In genomic region chr17:56308088-56308487, GRCm38 (mm10) we compare ENCODE assay signal across 14 mouse cellular contexts. TPM values are rescaled to one million over a fixed set of nuclear protein-coding genes. Genes with fewer than 3 reads are reported as not detected.
DNase-seq lines count a peak whose midpoint lies in the region; ATAC-seq and TF ChIP-seq lines count a peak whose summit lies in the region.
"Had no signal": no experiment of that assay in that cellular context is flagged by ENCODE, and none has a peak within 500 bp of the region (broad histone marks: within the 10 kb centered on the region; RNA-seq: fewer than 3 reads in every experiment).

No protein-coding gene starts in this region.

- H3K4me1 ChIP-seq in hindbrain, embryonic 10.5 days (replicated peaks) = peaks cover 51% of the 10 kb centered on the region
- H3K4me1 ChIP-seq in hindbrain, postnatal 0 days (ENCODE audit: insufficient read depth, low read length) = no peaks in the 10 kb centered on the region; the same call in 1 of the 2 replicates
- peaks cover 48% of the 10 kb centered on the region for H3K4me1 ChIP-seq in embryonic facial prominence, embryonic 10.5 days
- H3K4me1 ChIP-seq in kidney, embryonic 15.5 days = peaks cover 53% of the 10 kb centered on the region

- H3K9ac ChIP-seq in hindbrain, postnatal 0 days (replicated peaks; ENCODE audit: low read length) = no peak overlapping the region
- H3K9ac ChIP-seq in kidney, embryonic 15.5 days = no peak overlapping the region; the same call in 1 of the 2 replicates

- H3K4me3 ChIP-seq in hindbrain, embryonic 10.5 days = peak overlapping the region; percentile 11; the same call in 1 of the 2 replicates
- H3K4me3 ChIP-seq in hindbrain, postnatal 0 days (ENCODE audit: low read length) = no peak overlapping the region
- H3K4me3 ChIP-seq in embryonic facial prominence, embryonic 10.5 days = peak overlapping the region; percentile 32; the same call in 1 of the 2 replicates
- peak overlapping the region; percentile 88; the same call in 1 of the 2 replicates for H3K4me3 ChIP-seq in kidney, embryonic 15.5 days (replicated peaks)
- H3K4me3 ChIP-seq: left cerebral cortex, adult 2 months; megakaryocyte, embryonic 14.5 days had no signal

- H3K36me3 ChIP-seq in hindbrain, embryonic 10.5 days = peaks cover 84% of the 10 kb centered on the region
- no peaks in the 10 kb centered on the region for H3K36me3 ChIP-seq in hindbrain, postnatal 0 days (ENCODE audit: insufficient read depth, low read length)
- H3K36me3 ChIP-seq in embryonic facial prominence, embryonic 10.5 days (replicated peaks) = peaks cover 84% of the 10 kb centered on the region
- peaks cover 77% of the 10 kb centered on the region for H3K36me3 ChIP-seq in kidney, embryonic 15.5 days

- DNase-seq in hindbrain, embryonic 10.5 days (ENCODE audit: low spot score) = no peak
- no peak for DNase-seq in hindbrain, postnatal 0 days (ENCODE audit: low spot score)
- peak; percentile 66 for DNase-seq in embryonic facial prominence, embryonic 10.5 days (ENCODE audit: low spot score)
- peak; percentile 54 for DNase-seq in lung, postnatal 36 days
- no peak for DNase-seq in right cerebral cortex, postnatal 36 days (ENCODE audit: low spot score in 2 of 2)
- no peak for DNase-seq in spleen, postnatal 10 days (ENCODE audit: low spot score in 2 of 2)
- DNase-seq in Muller cell, postnatal 12 days (ENCODE audit: inconsistent ontology term) = no peak
- DNase-seq: B cell, adult 2 months; heart, postnatal 4 days had no signal

- no peak for TF ChIP-seq CTCF in hindbrain, postnatal 0 days (IDR thresholded peaks at IDR 0.05; ENCODE audit: low read depth)

- H3K27me3 ChIP-seq in hindbrain, embryonic 10.5 days (ENCODE audit: insufficient read depth, poor library complexity, severe bottlenecking) = no peaks in the 10 kb centered on the region
- H3K27me3 ChIP-seq in hindbrain, postnatal 0 days (ENCODE audit: insufficient read depth, low read length) = no peaks in the 10 kb centered on the region
- no peaks in the 10 kb centered on the region for H3K27me3 ChIP-seq in embryonic facial prominence, embryonic 10.5 days (replicated peaks; ENCODE audit: low read depth, poor library complexity, severe bottlenecking)
- no peaks in the 10 kb centered on the region for H3K27me3 ChIP-seq in kidney, embryonic 15.5 days
- H3K27me3 ChIP-seq: megakaryocyte, embryonic 14.5 days had no signal

- H3K27ac ChIP-seq in hindbrain, embryonic 10.5 days = no peak overlapping the region
- H3K27ac ChIP-seq in hindbrain, postnatal 0 days = no peak overlapping the region
- peak overlapping the region; percentile 63 for H3K27ac ChIP-seq in embryonic facial prominence, embryonic 10.5 days (replicated peaks)
- peak overlapping the region; percentile 98 for H3K27ac ChIP-seq in kidney, embryonic 15.5 days
- H3K27ac ChIP-seq: left cerebral cortex, adult 2 months had no signal

- no peak for ATAC-seq in hindbrain, postnatal 0 days
- ATAC-seq in kidney, embryonic 15.5 days (replicated peaks; ENCODE audit: low FRiP score) = 0 out of 2 replicates have a peak, but pooled peaks have one; percentile 13

- no peak overlapping the region for H3K4me2 ChIP-seq in hindbrain, postnatal 0 days (ENCODE audit: low read depth, low read length)
- H3K4me2 ChIP-seq in kidney, embryonic 15.5 days = no peak overlapping the region

- no peaks in the 10 kb centered on the region for H3K9me3 ChIP-seq in hindbrain, embryonic 10.5 days
- no peaks in the 10 kb centered on the region for H3K9me3 ChIP-seq in hindbrain, postnatal 0 days (ENCODE audit: low read length)
- no peaks in the 10 kb centered on the region for H3K9me3 ChIP-seq in embryonic facial prominence, embryonic 10.5 days
- no peaks in the 10 kb centered on the region for H3K9me3 ChIP-seq in kidney, embryonic 15.5 days (replicated peaks)
- H3K9me3 ChIP-seq: megakaryocyte, embryonic 14.5 days had no signal

- 85% methylated on average over 6 of the region's 6 CpGs for WGBS in hindbrain, embryonic 10.5 days
- 85% methylated on average over 6 of the region's 6 CpGs for WGBS in hindbrain, postnatal 0 days
- WGBS in embryonic facial prominence, embryonic 10.5 days = 76% methylated on average over 6 of the region's 6 CpGs
- 42% methylated on average over 6 of the region's 6 CpGs for WGBS in kidney, embryonic 15.5 days

RNA-seq across cellular contexts. Expression of gene Uhrf1, which starts 5.0 kb away (rescaled TPM):
- 196 and 300 TPM in 2 replicates for polyA plus RNA-seq in hindbrain, embryonic 10.5 days (2016; fragmentation: Nextera tagmentation; extraction: Ambion mirVana)
- total RNA-seq in hindbrain, postnatal 0 days (2014; rRNA removed) = 28.2 and 31.4 TPM in 2 replicates
- 18.8 and 20.5 TPM in 2 replicates for polyA plus RNA-seq in hindbrain, postnatal 0 days (2015; fragmentation: Nextera tagmentation; extraction: Ambion mirVana)
- polyA plus RNA-seq in embryonic facial prominence, embryonic 10.5 days (2016; fragmentation: Nextera tagmentation; extraction: Ambion mirVana) = 279 and 301 TPM in 2 replicates
- polyA plus RNA-seq in kidney, embryonic 15.5 days (2015; fragmentation: Nextera tagmentation; extraction: Ambion mirVana) = 162 and 175 TPM in 2 replicates

RNA-seq across cellular contexts. Expression of gene Arrdc5, which starts 8.0 kb away (rescaled TPM):
- polyA plus RNA-seq in hindbrain, embryonic 10.5 days (2016; fragmentation: Nextera tagmentation; extraction: Ambion mirVana) = not detected in 2 replicates
- total RNA-seq in hindbrain, postnatal 0 days (2014; rRNA removed) = not detected in 2 replicates
- not detected in 2 replicates for polyA plus RNA-seq in hindbrain, postnatal 0 days (2015; fragmentation: Nextera tagmentation; extraction: Ambion mirVana)
- polyA plus RNA-seq in embryonic facial prominence, embryonic 10.5 days (2016; fragmentation: Nextera tagmentation; extraction: Ambion mirVana) = not detected in 2 replicates
- 0.31 TPM in 1 of 2 replicates, not detected in the other for polyA plus RNA-seq in kidney, embryonic 15.5 days (2015; fragmentation: Nextera tagmentation; extraction: Ambion mirVana)
- total RNA-seq: gastrocnemius, adult 8-10 months; heart, postnatal 4 days; left cerebral cortex, adult 2 months had no signal
- polyA plus RNA-seq: neural tube, embryonic 14.5 days had no signal

RNA-seq across cellular contexts. Expression of gene Plin3, which starts 15.4 kb away (rescaled TPM):
- polyA plus RNA-seq in hindbrain, embryonic 10.5 days (2016; fragmentation: Nextera tagmentation; extraction: Ambion mirVana) = 50.9 and 61.6 TPM in 2 replicates
- total RNA-seq in hindbrain, postnatal 0 days (2014; rRNA removed) = 12.4 and 13.9 TPM in 2 replicates
- polyA plus RNA-seq in hindbrain, postnatal 0 days (2015; fragmentation: Nextera tagmentation; extraction: Ambion mirVana) = 16.0 and 17.0 TPM in 2 replicates
- 67.7 and 72.2 TPM in 2 replicates for polyA plus RNA-seq in embryonic facial prominence, embryonic 10.5 days (2016; fragmentation: Nextera tagmentation; extraction: Ambion mirVana)
- polyA plus RNA-seq in kidney, embryonic 15.5 days (2015; fragmentation: Nextera tagmentation; extraction: Ambion mirVana) = 68.9 and 77.4 TPM in 2 replicates

RNA-seq across cellular contexts. Expression of gene Kdm4b, which starts 17.8 kb away (rescaled TPM):
- polyA plus RNA-seq in hindbrain, embryonic 10.5 days (2016; fragmentation: Nextera tagmentation; extraction: Ambion mirVana) = 51.5 and 65.8 TPM in 2 replicates
- 137 and 144 TPM in 2 replicates for total RNA-seq in hindbrain, postnatal 0 days (2014; rRNA removed)
- 42.5 and 42.6 TPM in 2 replicates for polyA plus RNA-seq in hindbrain, postnatal 0 days (2015; fragmentation: Nextera tagmentation; extraction: Ambion mirVana)
- polyA plus RNA-seq in embryonic facial prominence, embryonic 10.5 days (2016; fragmentation: Nextera tagmentation; extraction: Ambion mirVana) = 46.2 and 46.8 TPM in 2 replicates
- polyA plus RNA-seq in kidney, embryonic 15.5 days (2015; fragmentation: Nextera tagmentation; extraction: Ambion mirVana) = 32.3 and 34.3 TPM in 2 replicates

RNA-seq across cellular contexts. Expression of gene Ticam1, which starts 31.5 kb away (rescaled TPM):
- polyA plus RNA-seq in hindbrain, embryonic 10.5 days (2016; fragmentation: Nextera tagmentation; extraction: Ambion mirVana) = 2.4 and 2.6 TPM in 2 replicates
- 3.1 and 3.4 TPM in 2 replicates for total RNA-seq in hindbrain, postnatal 0 days (2014; rRNA removed)
- polyA plus RNA-seq in hindbrain, postnatal 0 days (2015; fragmentation: Nextera tagmentation; extraction: Ambion mirVana) = 1.2 and 1.3 TPM in 2 replicates
- polyA plus RNA-seq in embryonic facial prominence, embryonic 10.5 days (2016; fragmentation: Nextera tagmentation; extraction: Ambion mirVana) = 3.2 and 3.7 TPM in 2 replicates
- polyA plus RNA-seq in kidney, embryonic 15.5 days (2015; fragmentation: Nextera tagmentation; extraction: Ambion mirVana) = 6.0 and 6.2 TPM in 2 replicates

Comparison
In these comparisons a context has a peak if more than half of its experiments do, and no peak if none do; other contexts are left out.
1. DNase-seq: peak in embryonic facial prominence, embryonic 10.5 days (single experiment) and lung, postnatal 36 days (single experiment); none in hindbrain, embryonic 10.5 days (single experiment), hindbrain, postnatal 0 days (single experiment), right cerebral cortex, postnatal 36 days (0 of 2), spleen, postnatal 10 days (0 of 2) and Muller cell, postnatal 12 days (single experiment).
2. H3K27ac ChIP-seq: peak in embryonic facial prominence, embryonic 10.5 days (single experiment) and kidney, embryonic 15.5 days (single experiment); none in hindbrain, embryonic 10.5 days (single experiment) and hindbrain, postnatal 0 days (single experiment).